Mouse (Mus musculus): ENCODE results near the gene Oscp1. TPM values are rescaled to one million over a fixed set of nuclear protein-coding genes. Genes with fewer than 3 reads are reported as not detected.
A peak's percentile ranks its signal among the peaks of the same experiment; 100 is the strongest.

The Oscp1 gene
- polyA plus RNA-seq, 1 experiment from 2014 or later, result 13.7 TPM

GRCm38 (mm10) chr4:126035413-126035812 lies 23.0 kb upstream of the Oscp1 start:
- Histone ChIP-seq H3K4me1 (ENCODE audit: control insufficient read depth, insufficient read depth, low read length) (no peaks in the 10 kb centered on the region), H3K9me3 (ENCODE audit: control insufficient read depth, low read length) (no peaks in the 10 kb centered on the region), H3K4me3 (ENCODE audit: low read depth, low read length) (no peak overlapping the region), H3K27ac (replicated peaks; ENCODE audit: low read depth, low read length) (no peak overlapping the region), H3K27me3 (replicated peaks; ENCODE audit: control insufficient read depth, insufficient read depth, low read length) (no peaks in the 10 kb centered on the region), H3K36me3 (ENCODE audit: control insufficient read depth, insufficient read depth, low read length) (no peaks in the 10 kb centered on the region), H3K9ac (ENCODE audit: low read depth, low read length) (no peak overlapping the region), H3K4me2 (ENCODE audit: low read depth, low read length) (no peak overlapping the region)
- WGBS, result 84% methylated on average over 5 of the region's 5 CpGs
- no peak for ATAC-seq (ENCODE audit: low read depth)
- DNase-seq (ENCODE audit: low spot score), result no peak

GRCm38 (mm10) chr4:126046851-126047585 lies 11.3 kb upstream of the Oscp1 start, which contains the start of gene Mrps15:
Mrps15 (plus strand) TSS chr4:126046925.
- H3K9me3 ChIP-seq (ENCODE audit: control insufficient read depth, low read length), result no peaks in the 10 kb centered on the region
- peak within 1 kb of the TSS; percentile 93 for H3K4me2 ChIP-seq (ENCODE audit: low read depth, low read length)
- DNase-seq (ENCODE audit: low spot score) (peak; percentile 97), ATAC-seq (ENCODE audit: low read depth) (peak; percentile 97)
- peak within 1 kb of the TSS; percentile 80 for H3K27ac ChIP-seq (replicated peaks; ENCODE audit: low read depth, low read length)
- peak within 1 kb of the TSS; percentile 95 for H3K4me3 ChIP-seq (ENCODE audit: low read depth, low read length)
- no peaks in the 10 kb centered on the region for H3K27me3 ChIP-seq (replicated peaks; ENCODE audit: control insufficient read depth, insufficient read depth, low read length)
- peak within 1 kb of the TSS; percentile 90 for H3K9ac ChIP-seq (ENCODE audit: low read depth, low read length)
- peaks cover 10% of the 10 kb centered on the region for H3K4me1 ChIP-seq (ENCODE audit: control insufficient read depth, insufficient read depth, low read length)
- under 1% methylated on average over 54 of the region's 56 CpGs for WGBS
- peaks cover 23% of the 10 kb centered on the region for H3K36me3 ChIP-seq (ENCODE audit: control insufficient read depth, insufficient read depth, low read length)

- Histone ChIP-seq H3K27ac (replicated peaks; ENCODE audit: low read depth, low read length) (no peak overlapping the region), H3K9ac (ENCODE audit: low read depth, low read length) (no peak overlapping the region), H3K4me1 (ENCODE audit: control insufficient read depth, insufficient read depth, low read length) (peaks cover 10% of the 10 kb centered on the region), H3K9me3 (ENCODE audit: control insufficient read depth, low read length) (no peaks in the 10 kb centered on the region), H3K27me3 (replicated peaks; ENCODE audit: control insufficient read depth, insufficient read depth, low read length) (no peaks in the 10 kb centered on the region), H3K4me3 (ENCODE audit: low read depth, low read length) (no peak overlapping the region), H3K36me3 (ENCODE audit: control insufficient read depth, insufficient read depth, low read length) (peaks cover 64% of the 10 kb centered on the region), H3K4me2 (ENCODE audit: low read depth, low read length) (no peak overlapping the region)
- no peak for ATAC-seq (ENCODE audit: low read depth)
- 81% methylated on average over 7 of the region's 7 CpGs for WGBS
- no peak for DNase-seq (ENCODE audit: low spot score)
Observed at GRCm38 (mm10) chr4:126051617-126052016, 6.7 kb upstream of the Oscp1 start.

- H3K4me1 ChIP-seq (ENCODE audit: control insufficient read depth, insufficient read depth, low read length), result peaks cover 9% of the 10 kb centered on the region; the same call in 1 of the 2 replicates
- H3K27ac ChIP-seq (replicated peaks; ENCODE audit: low read depth, low read length), result no peak overlapping the region; the same call in 1 of the 2 replicates
- H3K36me3 ChIP-seq (ENCODE audit: control insufficient read depth, insufficient read depth, low read length), result peaks cover 38% of the 10 kb centered on the region
- H3K9me3 ChIP-seq (ENCODE audit: control insufficient read depth, low read length), result no peaks in the 10 kb centered on the region
- peak overlapping the region; percentile 64 for H3K4me3 ChIP-seq (ENCODE audit: low read depth, low read length)
- DNase-seq (ENCODE audit: low spot score), result peak; percentile 10
- H3K27me3 ChIP-seq (replicated peaks; ENCODE audit: control insufficient read depth, insufficient read depth, low read length), result no peaks in the 10 kb centered on the region
- ATAC-seq (ENCODE audit: low read depth), result no peak
- H3K4me2 ChIP-seq (ENCODE audit: low read depth, low read length), result peak overlapping the region; percentile 62
- peak overlapping the region; percentile 61 for H3K9ac ChIP-seq (ENCODE audit: low read depth, low read length)
- 14% methylated on average over 19 of the region's 19 CpGs for WGBS
Observed at GRCm38 (mm10) chr4:126057207-126058133, 895 bp upstream of the Oscp1 start.

- Histone ChIP-seq H3K4me1 (ENCODE audit: control insufficient read depth, insufficient read depth, low read length) (peaks cover 9% of the 10 kb centered on the region; the same call in 1 of the 2 replicates), H3K27me3 (replicated peaks; ENCODE audit: control insufficient read depth, insufficient read depth, low read length) (no peaks in the 10 kb centered on the region), H3K4me3 (ENCODE audit: low read depth, low read length) (peak overlapping the region; percentile 64), H3K4me2 (ENCODE audit: low read depth, low read length) (peak overlapping the region; percentile 62), H3K9ac (ENCODE audit: low read depth, low read length) (peak overlapping the region; percentile 61), H3K27ac (replicated peaks; ENCODE audit: low read depth, low read length) (no peak overlapping the region), H3K9me3 (ENCODE audit: control insufficient read depth, low read length) (no peaks in the 10 kb centered on the region), H3K36me3 (ENCODE audit: control insufficient read depth, insufficient read depth, low read length) (peaks cover 27% of the 10 kb centered on the region)
- ATAC-seq (ENCODE audit: low read depth) (no peak), DNase-seq (ENCODE audit: low spot score) (no peak)
- whole genome bisulfite sequencing, result 42% methylated on average over 9 of the region's 9 CpGs
Observed at GRCm38 (mm10) chr4:126058997-126059362, 615 bp downstream of the Oscp1 start.

- no peak overlapping the region for H3K27ac ChIP-seq (replicated peaks; ENCODE audit: low read depth, low read length)
- H3K36me3 ChIP-seq (ENCODE audit: control insufficient read depth, insufficient read depth, low read length), result no peaks in the 10 kb centered on the region
- no peaks in the 10 kb centered on the region for H3K9me3 ChIP-seq (ENCODE audit: control insufficient read depth, low read length)
- ATAC-seq (ENCODE audit: low read depth) (no peak), DNase-seq (ENCODE audit: low spot score) (no peak)
- H3K4me1 ChIP-seq (ENCODE audit: control insufficient read depth, insufficient read depth, low read length), result 0 out of 2 replicates have a peak, but pooled peaks cover 3% of the 10 kb centered on the region
- no peak overlapping the region for H3K4me3 ChIP-seq (ENCODE audit: low read depth, low read length)
- 36% methylated on average over 1 of the region's 1 CpGs for WGBS
- H3K9ac ChIP-seq (ENCODE audit: low read depth, low read length), result no peak overlapping the region
- H3K27me3 ChIP-seq (replicated peaks; ENCODE audit: control insufficient read depth, insufficient read depth, low read length), result no peaks in the 10 kb centered on the region
- H3K4me2 ChIP-seq (ENCODE audit: low read depth, low read length), result no peak overlapping the region
Observed at GRCm38 (mm10) chr4:126062856-126063255, 4.5 kb downstream of the Oscp1 start.

DNA sequence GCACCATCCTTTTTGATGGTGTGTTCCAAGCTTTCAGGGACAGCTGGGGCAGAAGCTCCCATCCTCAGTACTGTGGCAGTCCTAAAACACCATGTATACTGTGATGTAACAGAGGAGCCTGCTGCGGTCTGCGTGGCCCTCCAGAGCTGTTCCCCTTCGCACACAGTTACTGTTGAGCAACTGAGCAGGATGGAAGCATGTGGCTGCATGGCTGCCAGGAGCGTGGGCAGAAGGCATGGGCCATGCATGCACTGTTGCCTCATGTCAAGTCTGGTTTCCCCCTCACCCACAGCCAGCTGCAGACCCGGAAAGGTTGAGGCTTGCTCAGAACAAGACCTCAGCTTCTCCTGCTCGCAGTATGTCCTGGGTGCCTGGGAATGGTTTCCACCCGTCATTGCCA lies 6.9 kb downstream of the Oscp1 start:
- Histone ChIP-seq H3K27ac (replicated peaks; ENCODE audit: low read depth, low read length) (no peak overlapping the region), H3K36me3 (ENCODE audit: control insufficient read depth, insufficient read depth, low read length) (no peaks in the 10 kb centered on the region), H3K9ac (ENCODE audit: low read depth, low read length) (no peak overlapping the region), H3K27me3 (replicated peaks; ENCODE audit: control insufficient read depth, insufficient read depth, low read length) (no peaks in the 10 kb centered on the region), H3K4me2 (ENCODE audit: low read depth, low read length) (no peak overlapping the region), H3K9me3 (ENCODE audit: control insufficient read depth, low read length) (no peaks in the 10 kb centered on the region), H3K4me1 (ENCODE audit: control insufficient read depth, insufficient read depth, low read length) (no peaks in the 10 kb centered on the region), H3K4me3 (ENCODE audit: low read depth, low read length) (no peak overlapping the region)
- WGBS, result 83% methylated on average over 7 of the region's 7 CpGs
- DNase-seq (ENCODE audit: low spot score), result no peak
- no peak for ATAC-seq (ENCODE audit: low read depth)

- no peak overlapping the region for H3K9ac ChIP-seq (ENCODE audit: low read depth, low read length)
- 63% methylated on average over 15 of the region's 15 CpGs for WGBS
- no peak for ATAC-seq (ENCODE audit: low read depth)
Observed at GRCm38 (mm10) chr4:126067401-126068077, 9.2 kb downstream of the Oscp1 start.

More at GRCm38 (mm10) chr4:126067401-126068077, 9.2 kb downstream of the Oscp1 start:
- H3K4me1 ChIP-seq (ENCODE audit: control insufficient read depth, insufficient read depth, low read length), result no peaks in the 10 kb centered on the region
- no peaks in the 10 kb centered on the region for H3K9me3 ChIP-seq (ENCODE audit: control insufficient read depth, low read length)
- DNase-seq (ENCODE audit: low spot score), result peak; percentile 17
- H3K27me3 ChIP-seq (replicated peaks; ENCODE audit: control insufficient read depth, insufficient read depth, low read length), result no peaks in the 10 kb centered on the region
- H3K4me2 ChIP-seq (ENCODE audit: low read depth, low read length), result no peak overlapping the region
- H3K27ac ChIP-seq (replicated peaks; ENCODE audit: low read depth, low read length), result no peak overlapping the region
- H3K4me3 ChIP-seq (ENCODE audit: low read depth, low read length), result no peak overlapping the region
- H3K36me3 ChIP-seq (ENCODE audit: control insufficient read depth, insufficient read depth, low read length), result no peaks in the 10 kb centered on the region
